Mouse (Mus musculus) liver, embryonic 11.5 days (tissue): ENCODE results near the gene Mfn1. TPM values are rescaled to one million over a fixed set of nuclear protein-coding genes. Genes with fewer than 3 reads are reported as not detected.

Experiments
- ATAC-seq: fragments of 200-750 bp; cut with Nextera tagmentation; replicated peaks from 2 replicates; pipeline ENCODE4 v1.8.0; 2017; ENCODE audit warnings: moderate number of reproducible peaks, mild to moderate bottlenecking, moderate TSS enrichment, moderate library complexity; ENCODE audit not compliant: low FRiP score
- DNase-seq: peaks from one replicate; pipeline ENCODE4 v3.0.0-alpha.2; 2017; ENCODE audit warnings: low spot score
- H3K27ac ChIP-seq: fragments of 300-500 bp; sonication (generic); 2 replicates; pipeline ENCODE4 v1.5.1; 2014; ENCODE audit warnings: mild to moderate bottlenecking, low read depth, low read length, control low read depth
- H3K27me3 ChIP-seq: fragments of 300-500 bp; sonication (generic); replicated peaks from 2 replicates; pipeline ENCODE4 v1.6.1; 2014; ENCODE audit warnings: low read length, mixed read lengths; ENCODE audit not compliant: control insufficient read depth, insufficient read depth
- H3K36me3 ChIP-seq: fragments of 300-500 bp; sonication (generic); 2 replicates; pipeline ENCODE4 v1.6.1; 2014; ENCODE audit warnings: mild to moderate bottlenecking, low read length, moderate library complexity, mixed read lengths; ENCODE audit not compliant: control insufficient read depth, insufficient read depth
- H3K4me1 ChIP-seq: fragments of 300-500 bp; sonication (generic); replicated peaks from 2 replicates; pipeline ENCODE4 v1.6.1; 2014; ENCODE audit warnings: low read length, mixed read lengths; ENCODE audit not compliant: control insufficient read depth, insufficient read depth
- H3K4me2 ChIP-seq: fragments of 300-500 bp; sonication (generic); 2 replicates; pipeline ENCODE4 v1.6.1; 2014; ENCODE audit warnings: mild to moderate bottlenecking, control low read depth, moderate library complexity
- H3K4me3 ChIP-seq: fragments of 300-500 bp; sonication (generic); 2 replicates; pipeline ENCODE4 v1.5.1; 2014; ENCODE audit warnings: low read depth, low read length, control low read depth
- H3K9ac ChIP-seq: fragments of 300-500 bp; sonication (generic); 2 replicates; pipeline ENCODE4 v1.6.1; 2014; ENCODE audit warnings: low read depth, low read length, control low read depth
- H3K9me3 ChIP-seq: fragments of 300-500 bp; sonication (generic); 2 replicates; pipeline ENCODE4 v1.6.1; 2016; ENCODE audit warnings: low read length, inconsistent platforms, mixed read lengths; ENCODE audit not compliant: control insufficient read depth
- WGBS: fragments of 180-500 bp; shearing (Covaris S2); extraction: QIAGEN DNeasy Blood & Tissue Kit; methylation state at CpG from one replicate; pipeline ENCODE4 v1.1.7; 2014; 5-methylcytosine and 5-hydroxymethylcytosine counted together
- polyA plus RNA-seq: library from polyadenylated mRNA; unstranded; fragments of >200 nt; fragmentation: Nextera tagmentation; extraction: Ambion mirVana; gene quantifications from 2 replicates; pipeline ENCODE4 v1.2.1, GENCODE M21; 2014

The Mfn1 gene
- polyA plus RNA-seq, 1 experiment from 2014 or later = 36.6 TPM

GRCm38 (mm10) chr3:32494387-32495087 lies 34.7 kb upstream of the Mfn1 start:
- 73% methylated on average over 8 of the region's 8 CpGs for WGBS
- DNase-seq = no peak
- H3K4me3 ChIP-seq = no peak overlapping the region

GRCm38 (mm10) chr3:32495088-32495770 lies 34.0 kb upstream of the Mfn1 start:
- Histone ChIP-seq H3K4me1 (no peaks in the 10 kb centered on the region), H3K9me3 (no peaks in the 10 kb centered on the region), H3K4me3 (no peak overlapping the region), H3K9ac (no peak overlapping the region), H3K36me3 (no peaks in the 10 kb centered on the region), H3K27me3 (no peaks in the 10 kb centered on the region), H3K4me2 (no peak overlapping the region), H3K27ac (no peak overlapping the region)
- 72% methylated on average over 8 of the region's 8 CpGs for WGBS
- DNase-seq = no peak
- ATAC-seq = no peak

More at GRCm38 (mm10) chr3:32494387-32495087, 34.7 kb upstream of the Mfn1 start:
- Histone ChIP-seq H3K36me3 (no peaks in the 10 kb centered on the region), H3K4me2 (no peak overlapping the region), H3K27me3 (no peaks in the 10 kb centered on the region), H3K9me3 (no peaks in the 10 kb centered on the region), H3K27ac (no peak overlapping the region), H3K4me1 (no peaks in the 10 kb centered on the region), H3K9ac (no peak overlapping the region)
- no peak for ATAC-seq

- H3K9ac ChIP-seq = no peak overlapping the region
- no peak overlapping the region for H3K4me3 ChIP-seq
- H3K4me1 ChIP-seq = no peaks in the 10 kb centered on the region
- no peak overlapping the region for H3K27ac ChIP-seq
- 64% methylated on average over 8 of the region's 8 CpGs for WGBS
- no peak overlapping the region for H3K4me2 ChIP-seq
- no peaks in the 10 kb centered on the region for H3K27me3 ChIP-seq
- ATAC-seq (no peak), DNase-seq (no peak)
- no peaks in the 10 kb centered on the region for H3K36me3 ChIP-seq
- no peaks in the 10 kb centered on the region for H3K9me3 ChIP-seq
Observed at GRCm38 (mm10) chr3:32495856-32496710, 33.2 kb upstream of the Mfn1 start.

GRCm38 (mm10) chr3:32496711-32497070 lies 32.6 kb upstream of the Mfn1 start:
- Histone ChIP-seq H3K36me3 (no peaks in the 10 kb centered on the region), H3K4me1 (no peaks in the 10 kb centered on the region), H3K4me2 (no peak overlapping the region), H3K9ac (no peak overlapping the region), H3K27me3 (no peaks in the 10 kb centered on the region), H3K9me3 (no peaks in the 10 kb centered on the region), H3K27ac (no peak overlapping the region), H3K4me3 (no peak overlapping the region)
- no peak for DNase-seq
- WGBS = 92% methylated on average over 1 of the region's 1 CpGs
- ATAC-seq = no peak

- Histone ChIP-seq H3K9me3 (no peaks in the 10 kb centered on the region), H3K27ac (no peak overlapping the region), H3K36me3 (no peaks in the 10 kb centered on the region), H3K4me3 (no peak overlapping the region), H3K9ac (no peak overlapping the region), H3K27me3 (no peaks in the 10 kb centered on the region), H3K4me2 (no peak overlapping the region), H3K4me1 (no peaks in the 10 kb centered on the region)
- DNase-seq = no peak
- no peak for ATAC-seq
- 81% methylated on average over 2 of the region's 2 CpGs for WGBS
Observed at GRCm38 (mm10) chr3:32500346-32500745, 28.9 kb upstream of the Mfn1 start.

GRCm38 (mm10) chr3:32505841-32506240 lies 23.4 kb upstream of the Mfn1 start:
- DNase-seq (no peak), ATAC-seq (no peak)
- H3K4me2 ChIP-seq = no peak overlapping the region
- H3K4me1 ChIP-seq = peaks cover 4% of the 10 kb centered on the region; the same call in 1 of the 2 replicates
- H3K36me3 ChIP-seq = no peaks in the 10 kb centered on the region
- WGBS = 56% methylated on average over 3 of the region's 3 CpGs
- no peaks in the 10 kb centered on the region for H3K27me3 ChIP-seq
- H3K4me3 ChIP-seq = no peak overlapping the region
- H3K9ac ChIP-seq = no peak overlapping the region
- no peak overlapping the region for H3K27ac ChIP-seq
- no peaks in the 10 kb centered on the region for H3K9me3 ChIP-seq

GRCm38 (mm10) chr3:32506366-32507225 lies 22.7 kb upstream of the Mfn1 start:
- 73% methylated on average over 11 of the region's 11 CpGs for WGBS
- peaks cover 4% of the 10 kb centered on the region for H3K4me1 ChIP-seq

More at GRCm38 (mm10) chr3:32506366-32507225, 22.7 kb upstream of the Mfn1 start:
- no peaks in the 10 kb centered on the region for H3K36me3 ChIP-seq
- no peak overlapping the region for H3K4me3 ChIP-seq
- ATAC-seq = no peak
- DNase-seq = no peak
- H3K9ac ChIP-seq = no peak overlapping the region
- H3K27ac ChIP-seq = no peak overlapping the region
- no peak overlapping the region for H3K4me2 ChIP-seq
- no peaks in the 10 kb centered on the region for H3K9me3 ChIP-seq
- H3K27me3 ChIP-seq = no peaks in the 10 kb centered on the region
